Mouse (Mus musculus) thymus, postnatal 36 days (tissue): ENCODE data around the gene Wdr77.
"Not testable (repeated sequence)": the region's sequence is repeated elsewhere in the genome, so short reads cannot be mapped to it uniquely, and the experiment has no call there.

ENCODE experiments used
- DNase-seq, 2 experiments: peaks; one replicate each; pipeline ENCODE4 v3.0.0; 2022; ENCODE audit warnings: mixed read lengths in 2 of 2

Gene Wdr77

GRCm38 (mm10) chr3:105957235-105957634 is 1.9 kb upstream of the Wdr77 start:
- DNase-seq = no peak

DNA sequence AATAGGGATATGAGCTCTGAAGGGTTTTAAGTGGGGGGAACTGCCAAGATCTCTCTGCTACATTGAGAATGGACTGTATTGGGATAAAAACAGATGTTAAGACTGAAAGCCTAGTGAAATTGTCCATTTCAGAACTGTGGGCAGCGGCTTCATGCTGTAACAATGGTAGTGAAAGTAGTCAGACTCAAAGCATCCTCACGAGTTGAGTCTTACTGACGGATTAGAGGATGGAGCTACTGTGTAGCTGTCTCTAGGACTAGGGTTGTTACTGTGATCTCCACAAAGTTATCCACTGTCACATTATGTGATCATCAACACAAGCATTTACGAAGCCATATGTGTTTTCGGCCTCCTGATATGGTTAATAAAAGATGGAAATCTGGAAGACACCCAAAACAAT is 965 bp upstream of the Wdr77 start:
- no peak for DNase-seq

GRCm38 (mm10) chr3:105959585-105959984 is 416 bp downstream of the Wdr77 start:
- no peak for DNase-seq

DNA sequence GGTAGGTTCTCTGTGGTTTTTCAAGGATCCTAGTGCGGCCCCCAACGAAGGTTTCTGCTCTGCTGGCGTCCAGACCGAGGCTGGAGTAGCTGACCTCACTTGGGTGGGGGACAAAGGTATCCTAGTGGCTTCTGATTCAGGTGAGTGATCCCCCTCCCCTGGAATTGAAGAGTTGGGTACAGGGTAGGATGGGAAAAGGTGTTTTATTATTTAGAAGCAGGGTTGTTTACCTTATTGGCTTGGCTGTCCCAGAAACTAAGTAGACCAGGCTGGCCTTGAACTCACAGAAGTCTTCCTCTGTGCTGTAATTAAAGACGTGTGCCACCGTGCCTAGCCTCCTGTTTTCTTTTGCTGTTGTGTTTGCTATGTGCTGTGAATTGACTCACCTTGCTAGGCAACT is 830 bp downstream of the Wdr77 start, which contains the start of gene Atp5f1:
Gene Atp5f1 (minus strand): TSS at position 101 of the 400 bp plus-strand sequence.
- DNase-seq = no peak

GRCm38 (mm10) chr3:105960700-105961099 is 1.5 kb downstream of the Wdr77 start:
- DNase-seq = peak in 1 of 2 experiments; percentile 20

DNA sequence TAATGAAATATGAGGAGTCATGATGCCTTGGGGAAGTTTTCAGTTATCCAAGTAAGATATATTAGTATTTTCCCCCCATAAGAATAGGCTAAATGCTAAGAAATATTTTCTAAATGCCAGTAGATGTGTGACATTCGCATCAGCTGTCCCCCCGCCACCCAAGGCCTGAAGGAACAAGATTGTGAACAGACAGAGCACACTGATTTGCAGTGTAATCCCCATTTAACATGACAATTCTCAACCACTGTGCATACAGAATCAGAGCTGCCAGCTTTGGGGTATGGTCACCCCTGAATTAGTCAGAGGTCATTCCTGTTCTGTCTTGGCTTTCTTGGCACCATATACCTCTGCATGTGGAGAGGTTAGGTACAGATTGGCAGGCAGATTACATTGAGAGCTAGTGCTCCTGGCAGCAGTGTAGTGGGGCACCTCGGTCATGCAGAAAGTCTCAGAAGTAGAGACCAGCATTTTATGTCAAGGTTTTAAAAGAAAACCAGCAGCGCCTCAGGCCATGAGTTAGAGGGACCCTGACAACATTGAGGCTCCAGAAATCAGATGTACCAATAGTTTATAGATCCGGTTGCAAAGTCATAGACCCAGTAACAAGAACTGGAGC is 12.8 kb downstream of the Wdr77 start:
- no peak for DNase-seq

GRCm38 (mm10) chr3:105973411-105973810 is 14.2 kb downstream of the Wdr77 start, which contains the start of gene Ovgp1:
Gene Ovgp1 (plus strand): TSS chr3:105973711.
- no peak for DNase-seq

GRCm38 (mm10) chr3:105974174-105974573 is 15.0 kb downstream of the Wdr77 start:
- no peak for DNase-seq

- not testable (repeated sequence) for DNase-seq
Measured at GRCm38 (mm10) chr3:105989611-105990010, 30.4 kb downstream of the Wdr77 start.

GRCm38 (mm10) chr3:105991653-105992283 is 32.6 kb downstream of the Wdr77 start:
- DNase-seq = peak in 1 of 2 experiments; percentile 35

DNA sequence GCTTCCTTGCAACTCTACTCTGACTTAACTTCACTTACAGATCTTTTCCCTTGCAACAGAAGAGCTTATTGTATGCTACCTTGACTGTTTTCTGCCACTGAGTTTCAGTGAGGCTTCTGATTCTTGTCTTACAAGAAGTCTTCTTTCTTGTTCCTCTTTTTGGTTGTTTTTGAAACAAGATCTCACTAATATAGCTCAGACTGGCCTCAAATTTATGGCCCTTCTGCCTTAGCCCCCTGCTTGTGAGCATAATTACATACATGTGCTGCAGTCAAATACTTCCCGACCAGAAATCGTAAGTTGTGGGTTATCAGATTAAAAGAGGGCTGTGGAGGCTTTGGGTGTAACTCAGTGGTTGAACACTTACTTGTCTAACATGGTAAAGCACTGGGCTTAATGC is 35.6 kb downstream of the Wdr77 start:
- no peak for DNase-seq

GRCm38 (mm10) chr3:106000707-106001375 is 41.7 kb downstream of the Wdr77 start:
- no peak for DNase-seq

DNA sequence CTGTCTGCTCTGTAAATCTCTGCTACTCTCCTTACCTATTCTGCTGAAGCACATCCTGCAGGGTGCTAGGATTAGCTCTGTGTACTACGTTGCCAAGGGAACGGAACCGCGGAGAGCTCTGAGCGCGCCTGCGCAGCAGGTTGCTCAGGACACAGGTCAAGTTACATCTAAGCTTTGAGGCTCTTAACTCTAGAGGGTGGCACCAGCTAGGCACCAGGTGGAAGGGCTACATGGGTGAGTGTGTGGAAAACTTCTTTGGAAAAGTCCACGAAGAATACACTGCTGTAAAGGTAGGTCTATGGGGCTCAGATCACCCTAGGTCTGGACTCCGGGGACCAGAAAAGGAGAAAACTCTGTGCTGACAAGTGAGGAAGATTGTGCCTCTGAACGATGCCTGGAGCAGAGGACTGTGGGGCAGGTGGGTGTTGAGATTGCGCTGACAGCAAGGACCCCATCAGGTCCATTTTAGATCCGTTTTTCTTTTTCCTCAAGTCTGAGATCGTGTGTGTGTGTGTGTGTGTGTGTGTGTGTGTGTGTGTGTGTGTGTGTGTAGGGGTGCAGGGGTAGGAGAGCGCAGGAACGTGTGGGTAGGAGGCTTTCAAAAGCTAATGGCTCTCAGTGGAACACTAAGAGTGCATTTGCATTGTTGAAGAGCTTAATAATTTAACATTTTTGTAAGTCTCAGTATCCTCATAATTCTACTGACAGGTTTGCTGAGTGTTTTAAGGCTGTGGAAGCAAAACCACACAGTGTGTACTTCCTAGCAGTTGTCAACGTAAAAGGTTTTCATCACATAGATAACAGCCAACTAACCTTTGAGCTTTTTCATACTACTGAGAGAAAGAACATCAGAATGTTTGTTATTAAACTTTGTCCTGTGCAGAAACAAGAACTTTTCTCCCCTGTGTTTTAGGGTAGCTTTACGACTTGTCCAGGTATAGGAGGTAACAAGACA is 42.5 kb downstream of the Wdr77 start:
- DNase-seq = peak; percentile 26 to 46

DNA sequence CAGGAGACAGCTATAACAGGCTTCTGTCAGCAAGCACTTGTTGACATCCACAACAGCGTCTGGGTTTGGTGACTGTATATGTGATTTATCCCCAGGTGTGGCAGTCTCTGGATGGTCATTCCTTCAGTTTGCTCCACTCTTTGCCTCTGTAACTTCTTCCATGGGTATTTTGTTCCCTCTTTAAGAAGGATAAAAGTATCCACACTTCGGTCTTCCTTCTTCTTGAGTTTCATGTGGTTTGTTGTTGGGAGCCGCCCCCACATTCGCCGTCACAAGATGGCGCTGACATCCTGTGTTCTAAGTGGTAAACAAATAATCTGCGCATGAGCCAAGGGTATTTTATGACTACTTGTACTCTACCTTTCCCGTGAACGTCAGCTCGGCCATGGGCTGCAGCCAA is 44.2 kb downstream of the Wdr77 start:
- DNase-seq = not testable (repeated sequence)

DNA sequence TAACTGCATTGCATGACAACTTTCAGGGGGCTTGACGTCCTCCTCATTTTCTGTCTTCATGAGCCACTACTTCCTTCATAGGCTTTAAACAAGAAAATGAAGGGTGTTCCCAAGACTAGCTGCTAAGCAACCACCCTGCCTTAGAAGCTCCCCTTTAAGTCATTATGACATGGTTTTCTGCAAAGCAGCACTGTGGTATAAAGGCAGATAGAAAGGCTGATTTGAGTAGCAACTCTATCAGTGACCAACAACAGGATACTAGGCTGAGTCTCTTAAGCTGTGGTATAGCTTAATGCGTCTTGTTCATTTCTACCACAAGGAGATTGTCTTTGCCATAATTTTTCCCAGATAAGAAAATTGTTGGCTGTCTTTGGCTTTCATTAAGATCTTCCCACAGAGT is 55.4 kb downstream of the Wdr77 start, which contains the start of gene Pifo:
Gene Pifo (minus strand): TSS at position 101 of the 400 bp plus-strand sequence.
- no peak for DNase-seq
